Mouse (Mus musculus) brain, embryonic 14.5 days (tissue): ENCODE results near the gene Spats2.

Source experiments
- CTCF ChIP-seq: fragments of 200-500 bp; IDR thresholded peaks from 2 replicates; pipeline ENCODE4 v1.5.1; 2012; ENCODE audit warnings: inconsistent platforms, mild to moderate bottlenecking, moderate library complexity, borderline replicate concordance; ENCODE audit not compliant: insufficient read depth, insufficient read length; ENCODE audit errors: extremely low read depth
- POLR2A ChIP-seq: fragments of 200-500 bp; IDR thresholded peaks from 2 replicates; pipeline ENCODE4 v1.6.1; 2012; ENCODE audit warnings: mild to moderate bottlenecking, inconsistent platforms, borderline replicate concordance; ENCODE audit not compliant: poor library complexity, insufficient read depth, insufficient read length, severe bottlenecking; ENCODE audit errors: extremely low read depth

DNA sequence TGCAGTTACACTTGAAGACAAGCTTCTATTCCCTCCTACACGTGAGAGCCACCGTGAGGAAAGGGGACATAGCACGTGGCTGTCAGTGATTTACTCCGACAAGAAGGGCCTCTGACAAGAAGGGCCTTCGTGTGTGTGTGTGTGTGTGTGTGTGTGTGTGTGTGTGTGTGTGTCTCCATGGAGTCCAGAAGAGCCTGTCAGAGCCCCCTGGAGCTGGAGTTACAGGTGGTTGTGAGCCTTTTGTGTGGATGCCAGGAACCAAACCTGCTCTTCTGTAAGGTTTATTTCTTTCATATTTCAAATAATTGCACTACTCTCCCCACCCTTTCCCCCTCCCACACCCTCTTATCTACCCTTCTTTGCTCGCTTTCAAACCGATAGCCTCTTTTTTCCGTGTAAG is 25.6 kb downstream of the Spats2 start:
- TF ChIP-seq POLR2A (no peak), CTCF (no peak)
